Mouse (Mus musculus) megakaryocyte, embryonic 14.5 days (primary cell): Measurements from ENCODE around the gene Cks1b.

ENCODE experiments used
- FLI1 ChIP-seq: IDR thresholded peaks from 2 replicates; pipeline ENCODE4 v1.6.1; 2012; ENCODE audit warnings: low read length, inconsistent platforms, mixed read lengths
- GATA1 ChIP-seq: IDR thresholded peaks from 3 replicates; pipeline ENCODE4 v1.6.1; 2012; ENCODE audit warnings: mixed read lengths, low read length, inconsistent platforms, borderline replicate concordance

GRCm38 (mm10) chr3:89417840-89418169 lies 378 bp downstream of the Cks1b start:
- TF ChIP-seq GATA1 (no peak), FLI1 (no peak)
